Mouse (Mus musculus): ENCODE data around the gene Inpp4b.
"Not testable (repeated sequence)": the region's sequence is repeated elsewhere in the genome, so short reads cannot be mapped to it uniquely, and the experiment has no call there.

DNA sequence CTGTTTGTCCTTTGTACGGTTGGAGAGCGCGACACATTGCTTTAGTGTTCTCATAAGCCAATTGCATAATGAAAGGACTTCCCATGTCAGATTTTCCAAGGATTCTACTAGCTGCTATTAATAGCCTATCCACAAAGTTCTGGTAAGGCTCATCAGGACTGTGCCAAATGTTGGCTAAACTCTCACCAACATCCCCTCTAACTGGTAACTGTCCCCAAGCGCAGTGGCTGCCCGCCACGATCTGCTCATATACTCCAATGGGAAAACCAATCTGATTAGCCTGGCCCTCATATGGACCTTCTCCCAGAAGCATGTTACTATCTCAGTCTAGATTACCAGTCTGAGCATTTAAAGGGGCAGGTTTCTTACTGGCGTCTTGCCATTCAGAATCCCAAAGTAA is 744.3 kb downstream of the Inpp4b start:
- TF ChIP-seq EP300, CTCF (IDR thresholded peaks at IDR 0.05; ENCODE audit: low read depth): not testable (repeated sequence)
